Mouse (Mus musculus) midbrain, embryonic 13.5 days (tissue): ENCODE measurements around the gene Pon1. TPM values are rescaled to one million over a fixed set of nuclear protein-coding genes. Genes with fewer than 3 reads are reported as not detected.
"Not testable (repeated sequence)": the region's sequence is repeated elsewhere in the genome, so short reads cannot be mapped to it uniquely, and the experiment has no call there.

Experiments used
- ATAC-seq: fragments of 200-750 bp; cut with Nextera tagmentation; 2 replicates; pipeline ENCODE4 v1.8.0; 2017; ENCODE audit warnings: mild to moderate bottlenecking, moderate TSS enrichment, moderate library complexity
- H3K27ac ChIP-seq: fragments of 300-500 bp; sonication (generic); 2 replicates; pipeline ENCODE4 v1.5.1; 2015; ENCODE audit warnings: inconsistent platforms, mild to moderate bottlenecking, moderate library complexity
- H3K27me3 ChIP-seq: fragments of 300-500 bp; sonication (generic); 2 replicates; pipeline ENCODE4 v1.6.1; 2015; ENCODE audit warnings: mild to moderate bottlenecking, inconsistent platforms
- H3K36me3 ChIP-seq: fragments of 300-500 bp; sonication (generic); 2 replicates; pipeline ENCODE4 v1.6.1; 2015; ENCODE audit warnings: mild to moderate bottlenecking, inconsistent platforms
- H3K4me1 ChIP-seq: fragments of 300-500 bp; sonication (generic); replicated peaks from 2 replicates; pipeline ENCODE4 v1.6.1; 2015; ENCODE audit warnings: inconsistent platforms
- H3K4me2 ChIP-seq: fragments of 300-500 bp; sonication (generic); replicated peaks from 2 replicates; pipeline ENCODE4 v1.6.1; 2015; ENCODE audit warnings: moderate library complexity, mild to moderate bottlenecking, inconsistent platforms
- H3K4me3 ChIP-seq: fragments of 300-500 bp; sonication (generic); replicated peaks from 2 replicates; pipeline ENCODE4 v1.5.1; 2015; ENCODE audit warnings: mild to moderate bottlenecking, inconsistent platforms
- H3K9ac ChIP-seq: fragments of 300-500 bp; sonication (generic); replicated peaks from 2 replicates; pipeline ENCODE4 v1.6.1; 2015; ENCODE audit warnings: mild to moderate bottlenecking, inconsistent platforms
- H3K9me3 ChIP-seq: fragments of 300-500 bp; sonication (generic); 2 replicates; pipeline ENCODE4 v1.6.1; 2016; ENCODE audit warnings: mild to moderate bottlenecking, inconsistent platforms
- WGBS: fragments of 180-500 bp; shearing (Covaris S2); methylation state at CpG from one replicate; pipeline ENCODE4 v1.1.7; 2015; 5-methylcytosine and 5-hydroxymethylcytosine counted together
- polyA plus RNA-seq: library from polyadenylated mRNA; unstranded; fragments of >200 nt; fragmentation: Nextera tagmentation; extraction: Ambion mirVana; gene quantifications from 2 replicates; pipeline ENCODE4 v1.2.1, GENCODE M21; 2015

Pon1 gene
- polyA plus RNA-seq, result 0.38 TPM in 1 of 2 replicates, not detected in the other

- H3K9ac ChIP-seq, result no peak within 1 kb of the TSS
- H3K36me3 ChIP-seq, result no peaks in the 10 kb centered on the region
- H3K9me3 ChIP-seq, result no peaks in the 10 kb centered on the region
- H3K27me3 ChIP-seq, result no peaks in the 10 kb centered on the region
- no peak within 1 kb of the TSS for H3K4me2 ChIP-seq
- 0 out of 2 replicates have a peak, but pooled peaks have one; percentile 63 for ATAC-seq
- 41% methylated on average over 5 of the region's 5 CpGs for WGBS
- no peak within 1 kb of the TSS for H3K27ac ChIP-seq
- H3K4me3 ChIP-seq, result no peak within 1 kb of the TSS
- peaks cover 8% of the 10 kb centered on the region; the same call in 1 of the 2 replicates for H3K4me1 ChIP-seq
These were observed at the start of gene Pon1 for GRCm38 (mm10) chr6:5193693-5194092. TSS of gene Pon1 (minus strand) at chr6:5193946.

GRCm38 (mm10) chr6:5238799-5239198, 45.1 kb upstream of the Pon1 start:
- Histone ChIP-seq H3K27ac (no peak overlapping the region), H3K4me3 (no peak overlapping the region), H3K4me2 (no peak overlapping the region), H3K9ac (no peak overlapping the region), H3K9me3 (no peaks in the 10 kb centered on the region), H3K4me1 (no peaks in the 10 kb centered on the region), H3K27me3 (no peaks in the 10 kb centered on the region), H3K36me3 (no peaks in the 10 kb centered on the region)
- WGBS, result 95% methylated on average over 3 of the region's 3 CpGs
- ATAC-seq, result no peak

- Histone ChIP-seq H3K9me3 (no peaks in the 10 kb centered on the region), H3K4me2 (no peak overlapping the region), H3K4me3 (no peak overlapping the region), H3K9ac (no peak overlapping the region), H3K4me1 (no peaks in the 10 kb centered on the region), H3K36me3 (no peaks in the 10 kb centered on the region), H3K27ac (no peak overlapping the region), H3K27me3 (no peaks in the 10 kb centered on the region)
- ATAC-seq, result no peak
- WGBS, result 92% methylated on average over 4 of the region's 4 CpGs
These were observed 43.8 kb upstream of the Pon1 start for GRCm38 (mm10) chr6:5237510-5237909.

- Histone ChIP-seq H3K4me1 (no peaks in the 10 kb centered on the region), H3K9ac (no peak overlapping the region), H3K36me3 (no peaks in the 10 kb centered on the region), H3K27me3 (no peaks in the 10 kb centered on the region), H3K4me2 (no peak overlapping the region), H3K9me3 (no peaks in the 10 kb centered on the region), H3K27ac (no peak overlapping the region), H3K4me3 (no peak overlapping the region)
- ATAC-seq, result no peak
- 78% methylated on average over 8 of the region's 8 CpGs for WGBS
These were observed 43.2 kb upstream of the Pon1 start for GRCm38 (mm10) chr6:5236843-5237371.

- H3K27ac ChIP-seq, result no peak overlapping the region
- 71% methylated on average over 3 of the region's 3 CpGs for WGBS
- no peak overlapping the region for H3K4me3 ChIP-seq
- no peaks in the 10 kb centered on the region for H3K36me3 ChIP-seq
- H3K27me3 ChIP-seq, result no peaks in the 10 kb centered on the region
- ATAC-seq, result no peak
- H3K4me1 ChIP-seq, result no peaks in the 10 kb centered on the region
- H3K4me2 ChIP-seq, result no peak overlapping the region
- H3K9me3 ChIP-seq, result no peaks in the 10 kb centered on the region
- H3K9ac ChIP-seq, result no peak overlapping the region
These were observed 40.8 kb upstream of the Pon1 start for GRCm38 (mm10) chr6:5234563-5234962.

- 93% methylated on average over 1 of the region's 1 CpGs for WGBS
- Histone ChIP-seq H3K36me3 (no peaks in the 10 kb centered on the region), H3K27me3 (no peaks in the 10 kb centered on the region), H3K4me3 (no peak overlapping the region), H3K27ac (no peak overlapping the region), H3K9me3 (no peaks in the 10 kb centered on the region), H3K4me1 (no peaks in the 10 kb centered on the region), H3K4me2 (no peak overlapping the region), H3K9ac (no peak overlapping the region)
- ATAC-seq, result no peak
These were observed 40.1 kb upstream of the Pon1 start for GRCm38 (mm10) chr6:5233812-5234211.

GRCm38 (mm10) chr6:5232022-5232421, 38.3 kb upstream of the Pon1 start:
- no peaks in the 10 kb centered on the region for H3K4me1 ChIP-seq
- 89% methylated on average over 4 of the region's 4 CpGs for WGBS
- H3K4me2 ChIP-seq, result no peak overlapping the region

GRCm38 (mm10) chr6:5230261-5230660, 36.5 kb upstream of the Pon1 start:
- H3K9ac ChIP-seq, result no peak overlapping the region
- H3K4me3 ChIP-seq, result no peak overlapping the region
- 94% methylated on average over 5 of the region's 5 CpGs for WGBS
- no peaks in the 10 kb centered on the region for H3K27me3 ChIP-seq
- no peak overlapping the region for H3K4me2 ChIP-seq
- no peaks in the 10 kb centered on the region for H3K4me1 ChIP-seq
- no peak for ATAC-seq
- H3K9me3 ChIP-seq, result no peaks in the 10 kb centered on the region
- H3K27ac ChIP-seq, result no peak overlapping the region
- no peaks in the 10 kb centered on the region for H3K36me3 ChIP-seq

More at GRCm38 (mm10) chr6:5232022-5232421, 38.3 kb upstream of the Pon1 start:
- Histone ChIP-seq H3K4me3 (no peak overlapping the region), H3K9ac (no peak overlapping the region), H3K27ac (no peak overlapping the region), H3K36me3 (no peaks in the 10 kb centered on the region), H3K27me3 (no peaks in the 10 kb centered on the region), H3K9me3 (no peaks in the 10 kb centered on the region)
- ATAC-seq, result no peak

GRCm38 (mm10) chr6:5223551-5223950, 29.8 kb upstream of the Pon1 start:
- H3K4me3 ChIP-seq, H3K4me2 ChIP-seq, H3K27ac ChIP-seq, H3K36me3 ChIP-seq, H3K9me3 ChIP-seq, H3K4me1 ChIP-seq, ATAC-seq, H3K27me3 ChIP-seq, H3K9ac ChIP-seq: not testable (repeated sequence)
- WGBS, result 91% methylated on average over 2 of the region's 2 CpGs

- H3K36me3 ChIP-seq, result no peaks in the 10 kb centered on the region
- H3K4me2 ChIP-seq, result no peak overlapping the region
- H3K27ac ChIP-seq, result no peak overlapping the region
- no peaks in the 10 kb centered on the region for H3K4me1 ChIP-seq
- no peaks in the 10 kb centered on the region for H3K27me3 ChIP-seq
- H3K9me3 ChIP-seq, result no peaks in the 10 kb centered on the region
- no peak overlapping the region for H3K9ac ChIP-seq
- ATAC-seq, result no peak
- no peak overlapping the region for H3K4me3 ChIP-seq
- 70% methylated on average over 3 of the region's 3 CpGs for WGBS
These were observed 28.3 kb upstream of the Pon1 start for GRCm38 (mm10) chr6:5222080-5222479.

- H3K36me3 ChIP-seq, result no peaks in the 10 kb centered on the region
- 89% methylated on average over 4 of the region's 4 CpGs for WGBS
- H3K27ac ChIP-seq, result no peak overlapping the region
- H3K27me3 ChIP-seq, result no peaks in the 10 kb centered on the region
- no peak overlapping the region for H3K4me2 ChIP-seq
- H3K4me3 ChIP-seq, result no peak overlapping the region
- no peaks in the 10 kb centered on the region for H3K9me3 ChIP-seq
- no peak for ATAC-seq
- no peaks in the 10 kb centered on the region for H3K4me1 ChIP-seq
- no peak overlapping the region for H3K9ac ChIP-seq
These were observed 24.4 kb upstream of the Pon1 start for GRCm38 (mm10) chr6:5218190-5218589.

- no peak overlapping the region for H3K4me2 ChIP-seq
- no peaks in the 10 kb centered on the region for H3K4me1 ChIP-seq
- no peak overlapping the region for H3K4me3 ChIP-seq
- H3K27ac ChIP-seq, result no peak overlapping the region
- H3K27me3 ChIP-seq, result no peaks in the 10 kb centered on the region
- no peak overlapping the region for H3K9ac ChIP-seq
- ATAC-seq, result no peak
- no peaks in the 10 kb centered on the region for H3K36me3 ChIP-seq
- 87% methylated on average over 2 of the region's 2 CpGs for whole genome bisulfite sequencing
- H3K9me3 ChIP-seq, result peaks cover 3% of the 10 kb centered on the region
These were observed 14.1 kb upstream of the Pon1 start for GRCm38 (mm10) chr6:5207817-5208216.

GRCm38 (mm10) chr6:5199916-5200315, 6.2 kb upstream of the Pon1 start:
- Histone ChIP-seq H3K36me3 (no peaks in the 10 kb centered on the region), H3K4me2 (no peak overlapping the region), H3K4me1 (no peaks in the 10 kb centered on the region), H3K9ac (no peak overlapping the region), H3K4me3 (no peak overlapping the region), H3K9me3 (no peaks in the 10 kb centered on the region), H3K27me3 (no peaks in the 10 kb centered on the region), H3K27ac (no peak overlapping the region)
- 85% methylated on average over 3 of the region's 3 CpGs for WGBS
- ATAC-seq, result no peak
